Mouse (Mus musculus) embryonic facial prominence, embryonic 13.5 days (tissue): Measurements from ENCODE around the gene Ufl1. TPM values are rescaled to one million over a fixed set of nuclear protein-coding genes. Genes with fewer than 3 reads are reported as not detected.
"Not testable (repeated sequence)": the region's sequence is repeated elsewhere in the genome, so short reads cannot be mapped to it uniquely, and the experiment has no call there.

Experiments used
- ATAC-seq: fragments of 200-750 bp; cut with Nextera tagmentation; 2 replicates; pipeline ENCODE4 v1.8.0; 2017; ENCODE audit warnings: low read depth; ENCODE audit not compliant: insufficient number of reproducible peaks, insufficient read depth, low FRiP score, low TSS enrichment
- H3K27ac ChIP-seq: fragments of 300-500 bp; sonication (generic); 2 replicates; pipeline ENCODE4 v1.5.1; 2015; ENCODE audit warnings: moderate library complexity, mild to moderate bottlenecking, inconsistent platforms
- H3K27me3 ChIP-seq: fragments of 300-500 bp; sonication (generic); 2 replicates; pipeline ENCODE4 v1.6.1; 2015; ENCODE audit warnings: mild to moderate bottlenecking, inconsistent platforms
- H3K36me3 ChIP-seq: fragments of 300-500 bp; sonication (generic); 2 replicates; pipeline ENCODE4 v1.6.1; 2015; ENCODE audit warnings: mild to moderate bottlenecking, inconsistent platforms
- H3K4me1 ChIP-seq: fragments of 300-500 bp; sonication (generic); 2 replicates; pipeline ENCODE4 v1.6.1; 2015; ENCODE audit warnings: inconsistent platforms
- H3K4me2 ChIP-seq: fragments of 300-500 bp; sonication (generic); 2 replicates; pipeline ENCODE4 v1.6.1; 2015; ENCODE audit warnings: moderate library complexity, mild to moderate bottlenecking, inconsistent platforms
- H3K4me3 ChIP-seq: fragments of 300-500 bp; sonication (generic); 2 replicates; pipeline ENCODE4 v1.5.1; 2015; ENCODE audit warnings: mild to moderate bottlenecking, inconsistent platforms
- H3K9ac ChIP-seq: fragments of 300-500 bp; sonication (generic); 2 replicates; pipeline ENCODE4 v1.6.1; 2015; ENCODE audit warnings: mild to moderate bottlenecking, inconsistent platforms
- H3K9me3 ChIP-seq: fragments of 300-500 bp; sonication (generic); 2 replicates; pipeline ENCODE4 v1.6.1; 2016; ENCODE audit warnings: inconsistent platforms
- WGBS: fragments of 180-500 bp; shearing (Covaris S2); methylation state at CpG from one replicate; pipeline ENCODE4 v1.1.7; 2015; ENCODE audit warnings: mixed read lengths; 5-methylcytosine and 5-hydroxymethylcytosine counted together
- polyA plus RNA-seq: library from polyadenylated mRNA; unstranded; fragments of >200 nt; fragmentation: Nextera tagmentation; extraction: Ambion mirVana; gene quantifications from 2 replicates; pipeline ENCODE4 v1.2.1, GENCODE M21; 2015

The Ufl1 gene
- polyA plus RNA-seq, 1 experiment from 2014 or later, result 38.4 TPM

GRCm38 (mm10) chr4:25235663-25236062 lies 46.0 kb downstream of the Ufl1 start:
- H3K9me3 ChIP-seq, H3K36me3 ChIP-seq, H3K27me3 ChIP-seq, H3K4me3 ChIP-seq, H3K4me2 ChIP-seq, H3K9ac ChIP-seq, ATAC-seq, H3K27ac ChIP-seq, H3K4me1 ChIP-seq: not testable (repeated sequence)
- 89% methylated on average over 1 of the region's 1 CpGs for WGBS

DNA sequence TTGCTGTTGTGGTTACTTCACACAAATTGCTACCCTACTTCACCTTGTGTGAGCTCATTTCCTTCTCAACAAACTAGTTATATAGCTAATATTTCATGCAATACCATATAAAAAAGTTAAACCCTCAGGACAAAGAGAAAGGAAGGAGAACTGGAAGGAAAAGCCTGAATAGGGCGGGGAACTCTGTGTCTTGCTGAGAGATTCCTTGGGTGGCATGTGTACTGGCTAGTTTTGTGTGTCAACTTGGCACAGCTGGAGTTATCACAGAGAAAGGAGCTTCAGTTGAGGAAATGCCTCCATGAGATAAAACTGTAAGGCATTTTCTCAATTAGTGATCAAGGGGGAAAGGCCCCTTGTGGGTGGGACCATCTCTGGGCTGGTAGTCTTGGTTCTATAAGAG lies 47.9 kb downstream of the Ufl1 start:
- 89% methylated on average over 1 of the region's 1 CpGs for WGBS
- H3K9ac ChIP-seq, H3K27me3 ChIP-seq, H3K4me2 ChIP-seq, H3K27ac ChIP-seq, H3K4me3 ChIP-seq, ATAC-seq, H3K36me3 ChIP-seq, H3K9me3 ChIP-seq, H3K4me1 ChIP-seq: not testable (repeated sequence)

DNA sequence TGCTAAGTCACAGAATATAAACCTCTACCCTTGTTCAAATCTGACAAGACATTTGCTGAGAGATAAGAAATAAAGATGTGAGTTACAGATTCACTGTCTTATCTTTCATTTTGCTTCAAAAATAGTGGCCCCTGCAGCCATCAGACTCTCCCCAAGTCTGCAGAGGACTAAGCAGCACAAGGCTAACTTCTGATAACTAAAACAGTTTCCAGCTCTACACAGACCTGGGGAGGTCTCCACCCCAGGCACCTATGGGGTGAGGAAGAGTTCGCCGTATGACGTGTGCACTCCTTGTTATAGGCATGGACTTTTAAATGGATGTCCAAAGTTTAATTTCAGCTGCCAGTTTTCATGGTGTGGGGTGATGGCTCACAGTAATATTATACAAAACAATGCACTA lies 49.1 kb downstream of the Ufl1 start:
- Histone ChIP-seq H3K9ac (no peak overlapping the region), H3K27ac (no peak overlapping the region), H3K4me1 (no peaks in the 10 kb centered on the region), H3K36me3 (no peaks in the 10 kb centered on the region), H3K9me3 (no peaks in the 10 kb centered on the region), H3K4me2 (no peak overlapping the region), H3K27me3 (no peaks in the 10 kb centered on the region), H3K4me3 (no peak overlapping the region)
- 94% methylated on average over 3 of the region's 3 CpGs for WGBS
- ATAC-seq, result no peak

DNA sequence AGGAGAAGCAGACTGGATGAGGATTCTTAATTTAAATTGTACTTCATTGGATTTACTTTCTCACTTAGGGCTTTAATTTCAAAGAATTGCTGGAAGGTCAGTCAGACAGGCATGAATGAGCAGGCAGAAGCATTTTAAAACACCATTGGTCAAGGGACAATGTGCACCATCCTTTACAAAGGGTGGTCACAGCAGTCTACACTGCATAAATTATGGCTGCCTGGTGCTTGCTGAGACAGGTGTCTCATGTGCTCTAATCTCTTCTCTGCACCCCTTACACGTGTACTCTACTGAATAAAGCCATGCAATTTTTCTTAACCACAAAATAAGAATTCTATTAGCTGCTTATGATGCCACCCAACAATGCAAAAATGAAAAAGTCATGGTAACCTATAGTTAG lies 54.1 kb downstream of the Ufl1 start:
- Histone ChIP-seq H3K27me3 (no peaks in the 10 kb centered on the region), H3K36me3 (no peaks in the 10 kb centered on the region), H3K9me3 (no peaks in the 10 kb centered on the region), H3K27ac (no peak overlapping the region), H3K4me2 (no peak overlapping the region), H3K4me3 (no peak overlapping the region), H3K4me1 (no peaks in the 10 kb centered on the region), H3K9ac (no peak overlapping the region)
- WGBS, result 18% methylated on average over 1 of the region's 1 CpGs
- ATAC-seq, result no peak

DNA sequence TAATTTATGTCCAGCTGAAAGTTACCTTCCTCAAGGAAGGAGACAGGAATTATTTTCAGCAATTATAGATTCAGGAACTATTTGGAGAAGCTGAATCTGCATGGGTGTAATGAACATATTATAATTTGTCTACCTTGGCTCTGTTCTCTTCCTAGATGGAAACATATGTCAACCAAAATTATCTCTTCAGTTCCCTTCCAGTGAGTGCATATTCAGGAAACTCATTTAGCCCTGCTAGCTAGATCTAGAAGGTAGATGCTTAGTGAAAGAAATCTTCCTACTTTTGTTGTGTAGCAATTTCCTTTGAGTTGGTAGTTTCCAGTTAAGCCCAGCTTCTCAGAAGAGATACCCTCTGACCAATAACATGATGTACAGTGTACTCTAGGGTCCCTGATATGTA lies 59.7 kb downstream of the Ufl1 start:
- ATAC-seq, result no peak
- Histone ChIP-seq H3K9ac (no peak overlapping the region), H3K27me3 (no peaks in the 10 kb centered on the region)

DNA sequence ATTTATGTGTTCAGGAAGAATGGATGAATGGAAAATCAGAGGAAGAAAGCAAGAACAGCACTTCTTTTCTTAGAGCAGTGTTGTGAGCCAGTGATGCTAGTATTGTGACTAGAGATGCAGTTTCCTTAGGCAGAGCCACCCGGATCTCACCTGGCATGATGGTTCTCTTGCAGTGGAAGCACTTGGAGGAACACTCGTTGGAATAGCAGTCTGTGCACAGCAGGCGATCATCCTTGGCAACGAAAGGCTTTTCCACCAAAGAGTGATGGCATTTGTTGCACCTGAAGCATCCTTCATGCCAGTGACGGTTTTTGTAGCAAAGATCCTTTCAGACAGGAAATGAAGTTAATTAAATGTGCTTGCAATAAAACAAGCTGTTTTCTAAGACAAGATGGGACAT lies 68.2 kb downstream of the Ufl1 start:
- ATAC-seq, result no peak
- Histone ChIP-seq H3K27ac (no peak overlapping the region), H3K9ac (no peak overlapping the region), H3K9me3 (no peaks in the 10 kb centered on the region), H3K4me2 (no peak overlapping the region), H3K27me3 (no peaks in the 10 kb centered on the region), H3K4me1 (no peaks in the 10 kb centered on the region), H3K36me3 (no peaks in the 10 kb centered on the region), H3K4me3 (no peak overlapping the region)
- 60% methylated on average over 5 of the region's 5 CpGs for WGBS

More for the DNA sequence above, 59.7 kb downstream of the Ufl1 start:
- no peaks in the 10 kb centered on the region for H3K36me3 ChIP-seq
- no peak overlapping the region for H3K27ac ChIP-seq
- H3K4me3 ChIP-seq, result no peak overlapping the region
- H3K4me1 ChIP-seq, result no peaks in the 10 kb centered on the region
- H3K9me3 ChIP-seq, result no peaks in the 10 kb centered on the region
- H3K4me2 ChIP-seq, result no peak overlapping the region

DNA sequence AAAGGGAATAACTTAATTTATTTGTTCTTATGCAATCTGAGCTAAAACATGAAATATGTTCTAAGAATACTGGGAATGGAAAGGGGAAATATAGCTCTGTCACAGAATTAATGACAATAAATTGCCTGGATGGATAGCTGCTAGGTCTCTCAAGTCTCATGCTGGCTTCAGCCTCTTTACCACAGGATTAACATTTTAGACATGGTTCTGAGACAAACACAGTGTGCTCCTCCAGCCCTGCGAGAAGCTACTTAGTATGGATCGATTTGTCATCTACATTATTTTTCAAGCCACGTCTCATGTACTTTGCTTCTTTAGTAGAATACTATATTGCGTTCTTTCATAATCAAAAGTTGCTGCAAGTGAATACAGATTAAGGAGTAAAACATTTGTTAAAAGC lies 75.5 kb downstream of the Ufl1 start:
- no peak overlapping the region for H3K27ac ChIP-seq
- H3K36me3 ChIP-seq, result no peaks in the 10 kb centered on the region
- no peak overlapping the region for H3K4me2 ChIP-seq
- WGBS, result 77% methylated on average over 4 of the region's 4 CpGs
- no peaks in the 10 kb centered on the region for H3K27me3 ChIP-seq
- no peak overlapping the region for H3K9ac ChIP-seq
- ATAC-seq, result no peak
- no peak overlapping the region for H3K4me3 ChIP-seq
- H3K4me1 ChIP-seq, result no peaks in the 10 kb centered on the region
- H3K9me3 ChIP-seq, result no peaks in the 10 kb centered on the region

Other genes with a start within 250 kb of the Ufl1 start
- gene Fhl5, start 38.9 kb downstream of the Ufl1 start, polyA plus RNA-seq, result not detected in 2 replicates